Mouse (Mus musculus) spleen, adult 2 months (tissue): ENCODE measurements at regions not wholly inside any gene's neighbourhood (a gene's known extent, or its start where the extent isn't known, plus 50 kb on each side); places are given as distances from the start of the nearest gene placed in this dataset.

Source experiments
- CTCF ChIP-seq: fragments of 200-500 bp; IDR thresholded peaks from 2 replicates; pipeline ENCODE4 v1.5.1; 2011; ENCODE audit warnings: mild to moderate bottlenecking, inconsistent platforms; ENCODE audit not compliant: insufficient read depth, insufficient read length, insufficient replicate concordance; ENCODE audit errors: extremely low read depth
- POLR2A ChIP-seq: fragments of 200-500 bp; IDR thresholded peaks from 2 replicates; pipeline ENCODE4 v1.6.1; 2011; ENCODE audit warnings: low read depth, low read length, inconsistent platforms

DNA sequence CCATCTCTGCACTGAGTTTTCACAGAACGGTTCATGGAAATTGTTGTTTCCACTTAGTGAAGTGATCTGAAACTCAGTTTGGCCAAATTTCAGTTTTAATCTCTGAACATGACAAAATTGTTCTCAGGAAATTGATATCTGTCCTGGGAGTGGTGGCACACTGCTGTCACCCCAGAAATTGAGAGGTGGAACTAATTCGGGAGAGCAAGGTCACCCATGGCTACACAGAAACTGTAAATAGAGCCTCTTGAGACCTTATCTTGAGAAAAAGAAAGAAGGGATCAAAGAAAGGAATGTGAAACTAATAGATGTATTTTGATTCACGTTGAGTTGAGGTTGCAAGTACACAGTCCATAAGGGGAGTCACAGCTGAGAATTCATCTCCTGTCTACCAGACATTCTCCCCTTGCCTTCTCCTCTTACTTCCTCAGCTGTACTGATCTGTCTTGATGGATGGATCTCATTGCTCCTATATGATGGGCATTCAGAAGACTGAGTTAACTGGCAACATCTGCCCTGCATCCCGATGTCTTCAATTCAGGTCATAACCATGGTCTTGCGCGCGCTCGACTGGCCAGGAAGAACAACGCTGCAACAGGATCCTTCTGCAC, 120.2 kb upstream of the Atp2b1 start:
- TF ChIP-seq POLR2A (no peak), CTCF (no peak)
